Mouse (Mus musculus): ENCODE measurements around the gene Eif4e2.

Eif4e2 gene

DNA sequence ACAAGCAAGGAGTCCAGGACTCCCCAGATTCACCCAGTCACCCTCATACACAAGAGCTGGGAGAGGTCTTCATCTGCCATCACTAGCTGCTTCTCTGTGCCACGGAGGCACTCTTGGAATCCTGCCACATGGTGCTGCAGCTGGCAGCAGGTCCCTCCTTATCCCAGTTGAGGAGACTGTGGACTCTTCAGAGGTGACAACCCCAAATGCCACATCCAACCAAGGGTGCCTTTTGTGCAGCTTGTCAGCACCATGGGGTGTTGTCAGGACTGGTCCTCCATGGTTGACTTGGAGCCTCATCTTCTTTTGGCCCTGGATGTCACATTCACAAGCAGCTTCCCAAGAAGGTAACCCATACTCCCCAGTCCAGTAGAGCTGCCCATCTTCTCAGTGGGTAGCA, 11.9 kb upstream of the Eif4e2 start:
- DNase-seq (ENCODE audit: low read depth, low spot score): no peak

DNA sequence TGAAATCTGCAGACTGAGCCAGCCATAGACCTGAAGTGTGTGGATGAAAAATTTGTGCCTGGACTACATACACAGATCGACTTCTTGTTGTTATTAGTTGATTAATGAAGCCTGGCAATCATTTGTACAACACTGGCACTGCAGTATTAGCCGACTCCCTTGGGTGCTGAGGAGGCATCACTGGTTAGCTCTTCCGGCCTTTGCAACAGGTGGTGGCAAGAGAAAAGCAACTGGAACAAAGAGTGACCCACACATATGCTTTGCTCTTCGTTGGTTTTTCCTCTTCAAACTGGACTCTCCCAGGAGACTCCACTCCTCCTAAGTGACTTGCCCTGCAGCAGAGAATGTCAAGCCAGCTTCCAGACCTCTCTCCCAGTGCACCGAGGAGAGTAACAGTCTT, 9.9 kb upstream of the Eif4e2 start:
- no peak for DNase-seq (ENCODE audit: low read depth, low spot score)

DNA sequence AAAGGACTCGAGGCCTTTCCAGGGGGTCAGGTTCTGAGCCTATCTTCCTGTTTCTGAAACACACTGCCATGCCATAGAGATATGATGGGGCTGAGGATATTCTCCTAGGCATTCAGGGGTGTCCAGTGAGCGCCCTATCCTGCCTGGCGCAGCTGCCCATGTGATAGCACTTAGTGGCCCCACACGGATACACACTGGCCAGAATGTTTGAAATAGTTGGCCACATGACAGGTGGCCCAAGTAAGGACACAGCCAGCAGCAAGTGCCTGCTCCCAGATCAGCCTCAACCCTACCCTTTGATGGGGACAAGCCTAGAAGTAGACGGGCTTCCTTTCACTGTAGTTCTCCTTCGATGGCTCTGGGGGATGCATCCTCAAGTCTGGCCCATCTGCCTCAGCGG, 9.2 kb upstream of the Eif4e2 start, which contains the start of gene Chrng:
Chrng (plus strand) TSS at position 193 of the 400 bp plus-strand sequence.
- DNase-seq (ENCODE audit: low read depth, low spot score): no peak

DNA sequence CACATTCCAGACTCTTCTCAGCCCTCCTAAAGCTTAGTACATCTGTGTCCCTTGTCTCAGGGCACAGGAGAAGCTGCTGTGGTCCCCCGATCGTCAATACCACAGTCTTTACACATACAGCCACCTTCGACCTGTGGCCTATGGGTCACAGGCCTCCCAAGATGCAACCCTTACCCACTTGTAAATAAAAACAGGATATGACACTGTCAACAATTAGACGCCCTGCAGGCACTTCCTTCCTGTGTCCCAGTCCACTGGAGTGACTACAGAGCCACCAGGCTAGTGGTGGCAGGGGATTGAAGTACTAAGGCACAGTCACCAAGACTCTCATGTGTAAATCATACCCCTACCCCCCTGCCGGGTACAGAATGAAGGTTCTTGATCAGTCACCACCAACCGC, 8.7 kb upstream of the Eif4e2 start:
- no peak for DNase-seq (ENCODE audit: low read depth, low spot score)

DNA sequence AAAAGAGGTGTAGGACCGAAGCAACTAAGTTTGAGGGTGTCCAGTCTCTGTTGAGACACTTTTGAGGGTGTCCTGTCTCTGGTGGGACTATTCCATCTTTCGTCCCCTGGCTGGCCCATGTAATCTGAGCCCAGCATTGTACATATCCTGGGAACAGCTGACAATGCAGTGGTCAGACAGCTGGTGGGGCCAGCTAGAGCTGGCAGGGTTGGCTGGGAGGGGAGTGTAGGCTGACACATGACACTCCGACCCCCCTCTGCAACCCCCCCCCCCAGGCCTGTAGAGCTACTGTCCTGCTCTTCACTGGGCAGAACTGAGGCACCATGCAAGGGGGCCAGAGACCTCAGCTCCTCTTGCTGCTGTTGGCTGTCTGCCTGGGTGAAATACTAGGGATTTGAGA, 8.2 kb upstream of the Eif4e2 start:
- DNase-seq (ENCODE audit: low read depth, low spot score): no peak

DNA sequence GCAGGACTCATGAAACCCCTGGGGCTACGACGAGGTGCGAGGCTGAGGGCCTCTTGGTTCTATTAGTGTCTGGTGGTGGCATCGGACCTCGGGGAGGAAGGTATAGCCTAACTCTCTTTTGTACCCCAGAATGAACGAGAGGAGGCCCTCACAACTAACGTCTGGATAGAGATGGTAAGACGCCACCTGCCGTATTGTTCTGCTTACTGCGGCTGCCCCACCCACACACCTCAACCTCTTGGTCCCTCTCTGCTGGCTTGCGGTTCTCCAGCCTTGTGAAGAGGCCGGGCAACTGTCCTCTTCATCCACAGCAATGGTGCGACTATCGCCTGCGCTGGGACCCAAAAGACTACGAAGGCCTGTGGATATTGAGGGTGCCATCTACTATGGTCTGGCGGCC, 7.4 kb upstream of the Eif4e2 start:
- DNase-seq (ENCODE audit: low read depth, low spot score): no peak

DNA sequence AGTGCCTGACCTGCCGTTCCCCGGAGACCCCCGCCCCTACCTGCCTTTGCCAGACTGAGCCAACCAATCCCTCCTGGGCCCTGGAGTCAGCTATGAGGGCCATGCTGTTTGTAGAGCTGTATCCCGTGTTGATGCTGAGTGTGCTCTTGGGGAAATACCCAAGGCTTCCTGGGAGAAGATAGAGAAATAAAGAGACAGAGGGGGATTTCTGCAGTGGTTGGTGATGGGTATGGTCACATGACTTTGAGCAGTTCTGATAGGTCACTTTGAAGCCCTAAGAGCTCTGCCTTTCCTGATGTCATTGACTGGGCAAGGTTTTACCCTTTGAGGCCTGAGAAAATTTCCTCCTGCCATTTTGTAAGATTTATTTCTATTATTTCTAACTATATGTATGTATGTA, 2.3 kb upstream of the Eif4e2 start:
- DNase-seq (ENCODE audit: low read depth, low spot score): no peak

DNA sequence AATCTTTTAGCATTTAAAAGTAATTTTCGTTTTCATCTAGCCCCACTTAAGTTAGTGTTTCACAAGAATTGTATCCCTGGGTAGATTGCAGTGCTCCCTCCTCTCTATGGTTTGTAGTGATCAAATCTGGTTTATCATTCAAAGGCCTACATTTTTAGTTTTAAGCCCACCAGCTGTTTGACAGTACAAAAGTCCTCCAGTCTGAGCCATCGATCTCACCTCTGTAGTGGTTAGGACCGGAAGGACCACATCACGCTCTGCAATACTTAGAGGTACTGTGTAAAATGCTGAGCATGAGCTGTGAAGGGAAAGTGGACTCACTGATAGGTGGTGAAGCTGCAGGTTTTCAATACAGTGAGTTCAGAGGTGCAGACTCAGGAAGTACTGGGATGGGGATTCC, 1.0 kb downstream of the Eif4e2 start:
- no peak for DNase-seq (ENCODE audit: low read depth, low spot score)

DNA sequence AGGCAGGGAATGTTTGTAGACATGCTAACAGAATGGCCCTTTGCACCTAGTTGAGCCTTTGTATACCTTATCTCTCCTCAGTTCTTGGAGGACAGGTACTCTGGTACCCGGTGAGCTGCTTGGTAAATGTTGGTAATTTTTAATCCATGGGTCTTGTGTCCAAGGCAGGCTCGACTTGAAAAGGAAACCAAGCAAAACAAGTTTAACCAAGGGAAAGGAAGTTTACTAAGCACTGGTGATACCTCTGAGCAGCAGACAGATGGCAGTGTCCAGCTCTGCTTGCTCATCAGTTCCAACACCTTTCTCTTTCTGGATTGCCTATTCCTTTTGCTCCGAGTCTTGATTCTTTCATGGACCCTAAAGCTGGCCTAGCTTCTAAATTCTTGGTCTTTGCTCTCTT, 4.2 kb downstream of the Eif4e2 start:
- no peak for DNase-seq (ENCODE audit: low read depth, low spot score)

DNA sequence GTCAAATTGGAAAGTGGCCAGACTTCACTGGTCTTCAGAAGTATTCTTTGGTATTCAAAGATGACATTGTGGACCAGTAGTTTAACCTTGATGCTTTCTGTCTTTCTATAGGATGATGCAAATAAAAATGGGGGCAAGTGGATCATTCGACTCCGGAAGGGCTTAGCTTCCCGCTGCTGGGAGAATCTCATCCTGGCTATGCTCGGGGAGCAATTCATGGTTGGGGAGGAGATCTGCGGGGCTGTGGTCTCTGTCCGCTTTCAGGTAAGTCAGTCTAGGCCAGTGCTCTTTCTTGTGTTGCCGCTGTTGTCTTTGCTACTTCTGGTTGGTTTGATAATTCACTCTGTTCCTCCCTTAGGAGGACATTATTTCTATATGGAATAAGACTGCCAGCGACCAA, 12.0 kb downstream of the Eif4e2 start:
- no peak for DNase-seq (ENCODE audit: low read depth, low spot score)

DNA sequence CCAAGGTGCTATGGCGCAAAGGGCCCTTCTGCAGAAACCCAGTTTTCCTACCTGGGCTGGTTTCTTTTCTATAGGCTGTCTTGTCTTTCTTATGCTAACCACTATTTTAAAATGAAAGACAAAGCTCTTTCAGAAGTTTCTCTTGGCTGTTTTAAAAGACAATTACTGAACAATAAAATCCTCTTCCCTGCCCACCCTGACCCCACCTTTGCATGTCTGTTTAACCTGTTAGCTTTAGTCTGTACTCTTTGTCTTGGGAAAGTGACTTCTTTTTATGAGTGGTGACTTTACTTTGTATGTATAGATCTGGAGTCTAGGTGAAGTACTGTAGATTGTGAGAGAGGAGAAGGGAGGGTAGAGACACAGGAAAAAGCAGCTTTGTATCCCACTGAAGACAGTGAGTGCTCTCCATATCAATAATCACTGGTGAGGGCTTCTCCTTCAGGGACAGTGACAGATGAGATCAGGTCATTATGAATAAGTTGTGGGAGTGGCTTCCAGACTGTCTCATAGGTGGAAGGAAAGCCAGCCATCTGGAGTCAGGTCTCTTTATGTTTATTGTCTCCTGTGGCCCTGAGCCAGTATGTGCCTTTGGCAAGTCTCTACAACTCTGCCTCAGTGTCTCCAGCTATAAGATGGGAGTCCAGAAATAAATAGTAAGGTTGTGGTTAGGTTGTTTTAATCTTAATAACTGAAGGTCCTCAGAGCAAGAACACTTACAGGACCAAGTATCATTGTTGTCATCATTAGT, 12.9 kb downstream of the Eif4e2 start:
- no peak for DNase-seq (ENCODE audit: low read depth, low spot score)

DNA sequence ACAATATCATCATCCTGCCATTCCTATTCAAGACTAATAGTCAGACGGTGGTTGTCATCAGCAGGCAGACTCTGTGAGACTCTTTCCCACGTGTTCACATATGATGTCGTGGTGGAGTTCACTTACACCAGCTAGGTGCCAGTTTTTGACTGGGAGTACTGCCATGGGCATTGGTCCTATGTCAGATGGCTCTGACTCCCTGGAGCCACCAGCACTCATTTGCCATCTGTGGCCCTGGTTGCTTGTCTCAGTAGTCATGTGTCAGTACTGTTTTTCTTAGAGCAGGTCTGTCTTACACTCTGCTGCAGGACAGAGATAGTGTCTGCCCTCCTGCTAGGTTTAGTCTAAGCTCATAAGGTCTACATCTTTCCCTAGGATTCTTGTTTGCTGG, 13.4 kb downstream of the Eif4e2 start:
- DNase-seq (ENCODE audit: low read depth, low spot score): no peak

DNA sequence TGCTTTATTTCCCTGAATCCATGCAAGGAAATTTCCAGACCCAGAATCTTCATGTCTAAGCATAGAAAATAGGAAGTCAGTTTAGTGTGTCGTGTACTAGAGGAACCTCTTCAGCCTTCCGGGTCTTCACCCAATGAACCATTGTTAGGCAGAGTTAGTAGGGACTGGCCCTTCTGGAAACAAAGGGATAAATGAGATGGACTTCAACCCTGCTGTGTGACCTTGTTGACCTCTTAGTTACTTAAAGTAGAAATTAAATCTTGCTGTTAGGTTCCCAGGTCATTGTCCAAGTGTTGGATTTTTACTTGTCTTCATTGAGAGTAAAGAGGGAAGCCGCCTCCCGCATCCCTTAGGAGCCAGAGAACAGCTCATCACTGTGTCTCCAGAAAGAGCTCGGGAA, 16.9 kb downstream of the Eif4e2 start:
- DNase-seq (ENCODE audit: low read depth, low spot score): no peak

DNA sequence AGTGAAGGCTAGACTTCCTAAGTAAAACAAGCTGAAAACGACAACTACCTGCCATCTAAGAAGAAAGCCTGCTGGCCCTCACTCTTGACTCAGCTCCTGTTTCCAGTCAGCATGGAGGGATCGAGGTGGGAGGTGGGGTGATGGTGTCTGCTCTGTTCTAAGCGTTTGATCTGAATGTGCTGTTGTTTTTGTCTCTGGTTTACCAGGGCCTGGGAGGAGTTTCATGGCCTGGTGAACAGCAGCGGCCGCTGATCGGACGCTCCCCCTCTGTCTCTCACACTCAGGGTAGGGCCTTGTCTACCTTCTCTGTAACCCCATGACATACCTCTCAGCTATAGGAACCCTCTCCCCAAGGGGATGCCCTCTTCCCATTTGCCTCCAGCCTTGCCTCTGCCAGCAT, 18.5 kb downstream of the Eif4e2 start:
- DNase-seq (ENCODE audit: low read depth, low spot score): no peak

DNA sequence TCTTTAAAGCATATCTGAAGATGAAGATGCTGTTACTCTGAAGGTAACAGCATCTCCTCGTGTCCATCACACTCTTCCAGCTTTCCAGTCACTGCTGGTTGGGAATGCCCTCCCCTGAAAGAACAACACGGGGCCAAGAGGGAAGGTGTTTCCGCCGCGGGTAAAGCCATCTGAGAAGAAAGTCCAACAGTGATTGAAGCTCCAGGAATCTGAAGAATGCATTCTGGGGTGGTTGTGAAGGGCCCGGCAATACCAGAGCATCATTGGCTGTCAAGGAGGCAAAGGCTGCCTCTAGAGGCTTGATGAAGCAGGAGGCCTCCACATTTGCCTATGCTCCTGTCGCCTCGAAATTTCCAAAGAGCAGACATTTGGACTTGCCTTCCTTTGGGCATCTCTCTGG, 25.3 kb downstream of the Eif4e2 start:
- DNase-seq (ENCODE audit: low read depth, low spot score): no peak

DNA sequence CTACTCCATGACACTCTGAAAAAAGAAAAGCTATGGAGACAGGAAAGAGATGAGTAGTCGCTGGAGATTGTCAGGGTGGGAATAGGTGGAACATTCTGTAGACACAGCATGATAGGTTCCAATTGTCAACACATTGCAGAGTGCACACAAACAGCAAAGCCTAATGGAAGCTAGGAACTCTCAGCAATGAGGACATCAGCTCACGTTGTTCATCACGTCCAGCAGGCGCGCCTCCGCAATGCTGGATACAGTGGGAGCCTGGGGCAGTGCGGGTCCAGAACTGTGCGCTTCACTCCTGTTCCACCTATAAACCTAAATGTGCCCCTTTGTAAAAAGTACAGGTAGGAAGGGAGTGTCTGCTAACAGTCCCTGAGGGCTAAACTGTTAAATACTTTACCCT, 29.3 kb downstream of the Eif4e2 start:
- no peak for DNase-seq (ENCODE audit: low read depth, low spot score)

DNA sequence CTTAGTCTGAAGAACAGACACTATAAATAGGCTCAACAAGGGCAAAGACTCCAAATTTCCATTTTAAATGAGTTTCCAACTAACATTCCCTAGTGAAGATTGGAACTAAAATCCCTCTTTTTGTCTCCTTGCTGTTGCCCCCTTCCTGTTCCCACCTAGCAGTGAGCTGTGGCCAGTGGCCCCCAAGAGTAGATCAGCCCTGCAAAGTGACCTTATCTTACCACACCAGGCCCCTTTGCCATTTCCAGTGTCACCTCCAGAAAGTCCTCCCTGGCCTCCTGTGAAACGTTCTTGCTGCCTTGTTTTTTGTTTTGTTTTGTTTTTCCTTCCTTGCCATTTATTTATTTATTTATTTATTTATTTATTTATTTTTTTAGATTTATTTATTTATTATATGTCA, 31.7 kb downstream of the Eif4e2 start:
- no peak for DNase-seq (ENCODE audit: low read depth, low spot score)

DNA sequence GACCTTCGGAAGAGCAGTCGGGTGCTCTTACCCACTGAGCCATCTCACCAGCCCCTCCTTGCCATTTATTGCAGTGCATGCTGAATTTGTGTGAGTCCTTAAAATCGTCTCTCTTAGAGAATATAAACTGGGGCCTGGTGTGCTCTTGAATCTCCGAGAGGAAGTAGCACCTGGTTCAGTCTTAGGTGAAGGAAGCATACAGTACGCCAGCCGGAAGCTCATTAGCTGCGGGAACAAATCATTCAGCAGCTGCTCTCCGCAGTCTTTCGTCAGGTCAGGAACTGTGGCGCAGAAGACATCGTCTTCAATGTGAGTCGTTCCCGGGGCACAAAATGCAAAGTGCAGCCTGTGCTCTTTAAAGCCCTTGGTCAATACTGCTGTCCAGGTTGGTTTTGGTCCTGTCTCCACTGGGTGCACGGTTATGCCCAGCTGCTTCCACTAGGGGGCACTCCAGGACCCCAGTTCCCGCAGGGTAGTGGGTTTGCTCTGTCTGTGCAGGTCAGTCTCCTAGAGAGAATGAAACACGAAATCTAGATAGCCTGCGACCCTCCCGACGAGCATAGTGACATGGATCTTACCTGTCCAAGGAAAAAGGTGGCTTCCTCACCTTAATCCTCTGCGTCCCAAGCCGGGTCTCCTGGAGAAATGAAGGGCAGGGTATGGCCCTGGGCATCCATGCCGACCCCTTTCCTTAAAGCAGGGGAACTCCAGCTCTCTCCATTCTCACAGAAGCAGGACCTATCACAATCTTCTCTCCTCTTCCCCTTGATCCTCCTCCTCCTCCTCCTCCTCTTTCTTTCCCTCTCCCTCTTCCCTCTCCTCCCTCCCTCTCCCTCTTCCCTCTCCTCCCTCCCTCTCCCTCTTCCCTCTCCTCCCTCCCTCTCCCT, 32.5 kb downstream of the Eif4e2 start:
- DNase-seq (ENCODE audit: low read depth, low spot score): peak; percentile 43

DNA sequence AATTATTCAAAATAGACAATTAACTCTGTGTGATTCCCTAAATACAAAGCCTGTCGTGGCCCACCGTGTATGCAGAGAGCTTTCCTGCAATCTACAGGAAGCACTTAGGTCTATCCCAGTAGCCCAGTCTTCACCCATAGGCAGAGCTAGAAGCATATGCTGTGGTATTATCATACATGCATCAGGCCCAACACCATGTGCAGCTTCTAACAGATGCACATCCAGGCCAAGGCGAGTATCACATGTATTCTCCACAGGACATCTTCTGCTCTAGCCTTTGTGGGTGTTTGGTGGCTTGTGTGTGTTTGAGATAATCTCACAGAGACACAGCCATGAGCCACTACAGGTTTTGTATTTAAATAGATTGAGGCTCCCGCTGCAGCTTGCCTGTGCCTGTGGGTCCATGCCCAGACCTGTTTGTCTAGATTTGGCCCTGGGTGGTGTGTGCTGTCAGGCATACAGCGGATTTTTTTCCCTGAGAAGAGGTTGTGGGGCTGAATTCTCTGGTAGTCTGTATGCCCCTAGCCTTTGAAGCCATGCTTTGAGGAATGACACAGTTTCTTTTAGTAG, 38.4 kb downstream of the Eif4e2 start:
- no peak for DNase-seq (ENCODE audit: low read depth, low spot score)

DNA sequence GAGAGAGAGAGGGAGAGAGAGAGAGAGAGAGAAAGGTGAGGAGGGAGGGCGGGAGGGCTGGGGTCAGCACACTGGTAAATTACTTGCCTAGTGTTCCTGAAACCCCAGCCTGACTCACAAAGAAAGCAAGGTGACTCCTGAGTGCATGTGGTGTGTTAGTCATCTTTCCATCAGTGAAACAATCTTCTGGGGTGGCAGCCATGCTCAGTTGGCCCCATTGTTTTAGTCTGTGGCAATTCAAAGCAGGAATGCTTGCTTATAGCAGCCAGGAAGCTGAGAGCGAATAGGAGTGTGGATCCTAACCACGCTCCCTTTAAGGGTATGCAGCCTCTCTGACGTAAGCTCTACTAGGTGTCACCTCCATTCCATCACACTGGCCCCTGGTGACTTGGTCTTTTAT, 41.5 kb downstream of the Eif4e2 start:
- no peak for DNase-seq (ENCODE audit: low read depth, low spot score)

DNA sequence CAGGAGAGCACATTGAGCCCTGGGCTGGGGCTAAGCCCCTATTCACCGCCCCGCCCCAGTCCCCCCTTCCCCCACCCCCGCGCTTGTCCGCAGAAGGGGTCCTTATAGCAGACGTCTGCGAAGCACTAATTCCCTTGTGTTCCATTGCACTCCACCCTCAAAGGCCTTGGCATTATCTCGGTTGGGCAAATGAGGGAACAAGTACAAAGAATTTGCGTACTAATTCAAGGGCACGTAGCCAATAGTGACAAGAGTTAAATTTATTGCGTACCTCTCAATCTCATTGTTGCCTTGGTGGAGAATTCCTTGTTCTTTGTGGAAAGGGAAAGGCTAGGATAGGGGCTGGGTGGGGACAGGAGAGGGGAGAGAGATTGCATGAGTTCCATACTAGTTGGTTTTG, 44.0 kb downstream of the Eif4e2 start:
- no peak for DNase-seq (ENCODE audit: low read depth, low spot score)

DNA sequence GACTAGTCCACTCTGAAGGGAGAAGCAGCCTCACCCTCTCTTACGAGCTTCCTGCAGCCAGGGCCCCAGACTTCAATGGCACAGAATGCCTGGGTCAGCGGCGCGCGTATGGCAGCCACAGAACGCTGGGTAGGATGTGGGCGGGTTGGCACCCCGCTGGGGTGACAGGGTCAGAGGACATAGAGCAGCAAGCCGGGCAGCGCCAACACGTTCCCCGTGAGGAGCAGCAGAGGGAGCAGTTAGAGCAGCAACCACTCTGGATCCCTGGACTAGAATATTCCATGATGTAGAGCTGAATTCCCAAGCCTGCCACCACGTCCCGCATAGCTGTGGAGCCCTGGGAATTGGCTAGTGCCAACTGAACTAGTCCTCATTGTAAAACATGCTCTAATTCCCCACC, 44.8 kb downstream of the Eif4e2 start:
- DNase-seq (ENCODE audit: low read depth, low spot score): no peak

DNA sequence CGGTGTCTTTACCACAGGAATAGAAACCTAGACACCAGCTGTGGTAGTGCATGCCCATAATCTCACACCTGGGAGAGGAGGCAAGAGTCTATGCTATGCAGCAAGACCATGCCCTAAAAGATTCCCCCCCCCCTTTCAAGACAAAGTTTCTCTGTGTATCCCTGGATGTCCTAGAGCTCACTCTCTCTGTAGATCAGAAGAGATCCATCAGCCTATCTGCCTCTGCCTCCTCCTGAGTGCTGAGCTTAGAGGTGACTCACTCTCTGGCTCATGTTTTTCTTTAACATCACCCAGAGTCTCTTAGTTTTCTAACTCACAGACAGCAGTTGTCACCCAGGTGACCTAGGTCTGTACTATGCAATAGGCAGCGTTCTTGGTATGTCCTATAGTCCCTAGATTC, 45.6 kb downstream of the Eif4e2 start:
- DNase-seq (ENCODE audit: low read depth, low spot score): no peak

Data from retina, adult 2 months (tissue).